Mouse (Mus musculus) megakaryocyte, embryonic 14.5 days (primary cell): ENCODE data around the gene Adam23.

ENCODE experiments used
- FLI1 ChIP-seq: IDR thresholded peaks from 2 replicates; pipeline ENCODE4 v1.6.1; 2012; ENCODE audit warnings: low read length, inconsistent platforms, mixed read lengths
- GATA1 ChIP-seq: IDR thresholded peaks from 3 replicates; pipeline ENCODE4 v1.6.1; 2012; ENCODE audit warnings: mixed read lengths, low read length, inconsistent platforms, borderline replicate concordance

- no peak for TF ChIP-seq GATA1
- TF ChIP-seq FLI1, result no peak
Observed at GRCm38 (mm10) chr1:63473272-63473671, 27.6 kb downstream of the Adam23 start.
